25 mouse cellular contexts compared by ENCODE assay signal in the genomic region with DNA sequence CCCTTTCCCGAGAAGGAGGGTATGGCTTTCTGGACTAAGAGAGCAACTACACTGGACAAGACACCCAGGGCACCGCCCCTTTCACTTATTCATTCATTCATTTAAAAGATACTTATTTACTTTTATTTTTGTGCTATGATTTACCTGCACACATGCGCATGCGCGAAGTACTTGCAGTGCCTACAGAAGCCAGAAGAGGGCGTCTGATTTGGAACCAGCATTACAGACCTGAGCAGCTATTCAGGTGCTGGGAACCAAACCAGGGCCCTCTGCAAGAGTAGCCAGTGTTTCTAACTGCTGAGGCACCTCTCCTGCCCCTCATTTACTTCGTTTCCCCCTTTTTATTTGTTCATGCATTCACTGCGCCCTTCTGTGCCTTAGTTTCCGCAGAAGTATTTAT.
DNase-seq lines count a peak whose midpoint lies in the region; ATAC-seq and TF ChIP-seq lines count a peak whose summit lies in the region.
"Had no signal": no experiment of that assay in that cellular context is flagged by ENCODE, and none has a peak within 500 bp of the region (broad histone marks: within the 10 kb centered on the region; RNA-seq: fewer than 3 reads in every experiment).

No protein-coding gene starts in this region.

- peaks cover 20% of the 10 kb centered on the region for H3K27me3 ChIP-seq in G1E (ENCODE audit: insufficient read depth, low read length)
- no peaks in the 10 kb centered on the region for H3K27me3 ChIP-seq in stomach, postnatal 0 days (ENCODE audit: control insufficient read depth, insufficient read depth, low read length)
- H3K27me3 ChIP-seq in neural tube, embryonic 15.5 days (replicated peaks): no peaks in the 10 kb centered on the region
- H3K27me3 ChIP-seq: liver, embryonic 12.5 days; midbrain, embryonic 13.5 days; neural tube, embryonic 12.5 days had no signal

- no peak overlapping the region for H3K9ac ChIP-seq in stomach, postnatal 0 days (ENCODE audit: low read length)
- no peak overlapping the region for H3K9ac ChIP-seq in neural tube, embryonic 15.5 days (replicated peaks)
- H3K9ac ChIP-seq: hindbrain, embryonic 14.5 days; limb, embryonic 13.5 days; liver, embryonic 12.5 days; midbrain, embryonic 13.5 days; neural tube, embryonic 12.5 days had no signal

- H3K27ac ChIP-seq in stomach, postnatal 0 days (replicated peaks): no peak overlapping the region
- H3K27ac ChIP-seq in neural tube, embryonic 15.5 days (replicated peaks): no peak overlapping the region
- H3K27ac ChIP-seq: gastrocnemius, adult 2 months; hindbrain, embryonic 14.5 days; limb, embryonic 13.5 days; liver, embryonic 12.5 days; midbrain, embryonic 13.5 days; neural tube, embryonic 12.5 days had no signal

- no peaks in the 10 kb centered on the region for H3K36me3 ChIP-seq in G1E (replicated peaks)
- no peaks in the 10 kb centered on the region for H3K36me3 ChIP-seq in stomach, postnatal 0 days (ENCODE audit: control insufficient read depth, insufficient read depth, low read length)
- no peaks in the 10 kb centered on the region for H3K36me3 ChIP-seq in neural tube, embryonic 15.5 days
- H3K36me3 ChIP-seq: limb, embryonic 13.5 days; liver, embryonic 12.5 days; midbrain, embryonic 13.5 days; neural tube, embryonic 12.5 days had no signal

- no peak for TF ChIP-seq EP300 in stomach, postnatal 0 days (optimal IDR thresholded peaks at IDR 0.05)

- no peak overlapping the region for H3K4me3 ChIP-seq in G1E (ENCODE audit: low read depth, low read length)
- no peak overlapping the region for H3K4me3 ChIP-seq in stomach, postnatal 0 days (ENCODE audit: low read depth, low read length)
- H3K4me3 ChIP-seq in neural tube, embryonic 15.5 days (replicated peaks): no peak overlapping the region
- H3K4me3 ChIP-seq: gastrocnemius, adult 2 months; limb, embryonic 13.5 days; liver, embryonic 12.5 days; midbrain, embryonic 13.5 days; neural tube, embryonic 12.5 days had no signal

- H3K4me2 ChIP-seq in stomach, postnatal 0 days (replicated peaks; ENCODE audit: low read depth): no peak overlapping the region
- H3K4me2 ChIP-seq in neural tube, embryonic 15.5 days: no peak overlapping the region
- H3K4me2 ChIP-seq: hindbrain, embryonic 14.5 days; limb, embryonic 13.5 days; liver, embryonic 12.5 days; midbrain, embryonic 13.5 days; neural tube, embryonic 12.5 days had no signal

- H3K4me1 ChIP-seq in G1E (ENCODE audit: insufficient read depth, low read depth, low read length): no peaks in the 10 kb centered on the region
- no peaks in the 10 kb centered on the region for H3K4me1 ChIP-seq in stomach, postnatal 0 days (replicated peaks; ENCODE audit: control insufficient read depth, insufficient read depth)
- no peaks in the 10 kb centered on the region for H3K4me1 ChIP-seq in neural tube, embryonic 15.5 days
- H3K4me1 ChIP-seq: limb, embryonic 13.5 days; liver, embryonic 12.5 days; midbrain, embryonic 13.5 days; neural tube, embryonic 12.5 days had no signal

- ATAC-seq in G1E (ENCODE audit: extremely low read depth, insufficient number of reproducible peaks, low FRiP score, poor library complexity, severe bottlenecking): no peak
- ATAC-seq in stomach, postnatal 0 days (ENCODE audit: low FRiP score, low TSS enrichment): no peak
- ATAC-seq in megakaryocyte, adult 5-6 weeks (ENCODE audit: poor library complexity, severe bottlenecking): no peak
- ATAC-seq in neural tube, embryonic 15.5 days (ENCODE audit: low FRiP score): no peak
- ATAC-seq: forebrain, embryonic 14.5 days; liver, embryonic 12.5 days; midbrain, embryonic 13.5 days had no signal

- TF ChIP-seq CTCF in G1E (IDR thresholded peaks at IDR 0.05; ENCODE audit: low read depth, low read length): peak; percentile 25; the same call in 1 of the 2 replicates
- peak; percentile 15; the same call in 1 of the 2 replicates for TF ChIP-seq CTCF in stomach, postnatal 0 days (IDR thresholded peaks at IDR 0.05; ENCODE audit: low read depth)

- DNase-seq in thymus, postnatal 4 days: peak; percentile 10
- no peak for DNase-seq in thymus, postnatal 0 days (ENCODE audit: low spot score)
- no peak for DNase-seq in G1E (ENCODE audit: low spot score)
- no peak for DNase-seq in stomach, postnatal 0 days (ENCODE audit: low spot score)
- no peak for DNase-seq in urinary bladder, postnatal 4 days (ENCODE audit: low spot score in 2 of 2)
- DNase-seq: adrenal gland, postnatal 10 days; cerebellum, adult 2 months; gastrocnemius, adult 2 months; heart, postnatal 4 days; kidney, adult 9 months; kidney, postnatal 14 days; lung, adult 18-20 months; lung, postnatal 10 days; retina, postnatal 1 day; right cerebral cortex, postnatal 25 days; spleen, adult 18-20 months; thymus, adult 2 months had no signal

- H3K9me3 ChIP-seq in G1E (replicated peaks): no peaks in the 10 kb centered on the region
- H3K9me3 ChIP-seq in stomach, postnatal 0 days (ENCODE audit: control insufficient read depth, low read length): no peaks in the 10 kb centered on the region
- H3K9me3 ChIP-seq in neural tube, embryonic 15.5 days (replicated peaks): no peaks in the 10 kb centered on the region
- H3K9me3 ChIP-seq: limb, embryonic 13.5 days; liver, embryonic 12.5 days; midbrain, embryonic 13.5 days; neural tube, embryonic 12.5 days had no signal

- WGBS in stomach, postnatal 0 days: 88% methylated on average over 9 of the region's 9 CpGs
- 90% methylated on average over 9 of the region's 9 CpGs for WGBS in neural tube, embryonic 15.5 days
